Mouse (Mus musculus): ENCODE results near the gene Stil. TPM values are rescaled to one million over a fixed set of nuclear protein-coding genes. Genes with fewer than 3 reads are reported as not detected.

Gene Stil
- polyA plus RNA-seq (2015; fragmentation: Illumina TruSeq; extraction: RNeasy Lipid Tissue Mini Kit (QIAGEN cat#74804); ENCODE audit: low read depth, low replicate concordance): 0.34 TPM

DNA sequence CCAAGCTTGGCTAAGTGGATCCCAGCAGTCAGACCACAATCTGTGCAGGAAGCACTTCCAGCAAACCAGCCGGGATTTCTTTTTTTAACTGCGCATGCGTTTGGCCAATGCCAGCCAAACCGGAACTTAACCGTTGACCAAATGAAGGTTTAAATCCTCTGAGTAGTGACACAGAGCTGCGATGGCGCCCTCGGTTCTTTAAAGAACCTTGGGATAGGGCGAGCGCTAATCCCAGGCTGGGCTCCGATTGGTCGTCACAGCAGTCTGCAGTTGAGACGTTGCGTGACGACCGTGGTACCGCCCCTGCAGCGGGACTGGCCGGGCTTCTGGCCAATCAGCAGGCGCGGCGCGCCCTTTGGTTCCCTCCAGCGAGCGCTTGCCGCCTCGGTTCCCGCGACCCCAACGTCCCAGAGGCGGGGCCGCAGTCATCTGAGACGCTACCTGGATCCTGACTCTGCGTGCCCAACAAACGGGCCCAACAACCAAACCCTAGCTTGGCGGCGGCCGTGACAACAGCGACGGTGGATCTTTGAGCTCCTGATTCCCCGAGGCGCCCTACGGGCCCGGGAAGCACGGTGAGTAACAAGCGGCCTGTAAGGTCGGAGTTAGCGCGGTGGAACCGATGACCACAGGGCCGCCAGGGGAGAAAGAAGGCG is at the start of gene Stil:
Gene Stil, plus strand, starts transcription at position 387 of the 656 bp plus-strand sequence.

DNA sequence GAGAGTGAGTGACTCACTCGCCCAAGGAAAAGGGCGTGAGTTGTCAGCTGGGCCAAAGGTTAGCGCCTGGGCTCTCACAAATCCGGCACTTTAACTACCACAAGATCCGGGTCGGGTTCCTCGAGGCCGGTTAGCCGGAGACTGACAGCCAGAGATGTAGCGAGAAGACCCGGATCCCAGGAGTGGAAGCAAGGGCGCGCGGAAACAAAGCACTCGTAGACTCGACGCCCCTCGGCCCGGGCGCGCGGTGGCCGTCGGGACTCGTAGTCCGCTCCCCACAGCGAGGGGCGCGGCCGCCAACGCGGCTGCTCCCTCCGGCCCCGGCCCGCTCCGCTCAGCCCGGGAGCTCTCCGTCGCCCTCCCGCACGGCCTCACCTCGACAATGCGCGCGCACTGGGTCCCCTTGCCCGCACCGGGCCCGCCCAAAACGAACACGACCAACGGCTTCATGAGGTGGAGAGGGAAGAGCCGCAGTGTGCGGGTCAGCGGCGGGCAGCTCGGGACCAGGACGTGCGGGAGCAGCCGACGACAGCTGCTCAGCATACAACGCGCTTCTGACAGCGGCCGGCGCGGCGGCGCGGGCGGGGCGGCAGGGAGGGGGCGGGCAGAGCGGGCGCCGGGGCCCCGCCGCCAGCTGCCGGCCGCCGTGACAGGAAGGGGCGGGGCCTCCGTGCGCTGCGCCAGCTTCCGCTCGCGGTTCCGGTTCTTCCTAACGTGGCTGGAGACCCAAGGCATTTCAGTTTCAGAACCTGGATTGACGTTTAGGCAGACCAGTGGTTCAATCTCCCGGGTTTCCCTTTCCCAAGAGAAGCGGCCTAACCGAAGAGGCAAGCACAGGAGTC is 13.1 kb upstream of the Stil start, which contains the start of gene Cmpk1:
Gene Cmpk1, minus strand, starts transcription at position 651 of the 842 bp plus-strand sequence.

DNA sequence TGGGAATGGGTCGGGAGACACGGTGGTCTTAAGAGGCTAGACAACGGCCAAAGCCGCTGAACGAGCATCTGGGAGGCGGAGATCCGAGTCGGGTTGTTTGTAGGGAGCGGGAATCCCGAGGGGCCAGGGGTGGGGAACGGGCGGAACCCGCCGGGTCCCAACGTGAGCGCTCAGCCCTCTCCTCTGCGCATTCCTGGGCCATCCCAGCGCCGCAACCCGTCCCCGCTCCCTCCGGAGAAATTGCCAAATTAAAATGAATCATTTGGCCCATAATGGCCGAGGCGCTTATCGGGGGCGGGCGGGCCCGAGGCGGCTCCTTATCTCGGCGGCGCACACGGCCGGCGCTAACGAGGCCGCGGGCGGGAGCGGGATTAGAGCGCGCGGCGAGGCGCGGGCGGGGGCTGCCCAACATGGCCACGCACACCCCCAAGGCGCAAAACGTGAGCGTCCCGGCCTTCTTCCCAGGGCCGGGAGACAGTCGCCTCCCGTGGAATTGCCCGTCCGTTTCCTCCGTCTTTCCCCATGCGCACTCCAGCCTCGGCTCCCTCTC is 56.5 kb downstream of the Stil start, which contains the start of gene Tal1:
Gene Tal1, plus strand, starts transcription at position 56 of the 550 bp plus-strand sequence.

DNA sequence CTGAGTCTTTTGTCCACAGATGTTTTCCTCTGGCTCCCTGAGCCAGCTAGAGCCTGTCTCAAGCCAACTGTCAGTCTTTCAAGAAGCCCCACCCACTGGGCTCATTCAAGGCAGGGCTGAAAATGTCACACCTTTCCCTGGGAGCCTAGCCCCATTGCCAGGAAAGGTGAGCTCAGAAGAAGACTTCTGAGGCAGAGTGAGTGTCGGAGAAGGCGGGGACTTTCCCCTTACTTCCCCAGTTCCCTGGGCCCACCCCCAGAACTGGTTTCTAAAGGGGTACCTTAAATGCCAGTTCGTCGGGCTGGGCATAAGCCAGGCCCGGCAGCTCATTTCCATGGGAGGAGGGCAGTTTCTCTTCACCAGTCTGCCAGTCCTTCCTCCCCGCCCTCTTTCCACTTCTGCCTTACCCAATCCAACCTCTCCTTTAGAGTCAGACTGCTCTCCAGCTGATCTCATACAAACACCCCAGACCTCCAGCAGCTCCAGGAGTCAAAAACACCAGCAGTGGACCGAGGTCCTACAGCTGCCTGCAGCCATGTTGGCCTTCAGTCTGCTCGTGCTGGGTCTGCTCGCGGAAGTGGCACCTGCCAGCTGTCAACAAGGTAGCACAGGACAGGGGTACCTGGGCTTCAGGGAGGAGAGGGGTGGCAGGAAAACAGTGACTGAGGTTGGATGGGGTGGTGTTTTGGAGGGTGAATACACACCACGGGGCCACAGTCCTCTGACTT is 88.8 kb downstream of the Stil start, which contains the start of gene Pdzk1ip1:
Gene Pdzk1ip1, plus strand, starts transcription at position 98 of the 728 bp plus-strand sequence.

Other genes starting within 250 kb of the Stil start
- gene Gm12830, start 178.4 kb upstream of the Stil start, polyA plus RNA-seq (2015; fragmentation: Illumina TruSeq; extraction: RNeasy Lipid Tissue Mini Kit (QIAGEN cat#74804); ENCODE audit: low read depth, low replicate concordance): not detected
- gene Foxd2, start 91.3 kb upstream of the Stil start, polyA plus RNA-seq (2015; fragmentation: Illumina TruSeq; extraction: RNeasy Lipid Tissue Mini Kit (QIAGEN cat#74804); ENCODE audit: low read depth, low replicate concordance): 0.22 TPM
- not detected for gene Foxe3, start 74.1 kb upstream of the Stil start, polyA plus RNA-seq (2015; fragmentation: Illumina TruSeq; extraction: RNeasy Lipid Tissue Mini Kit (QIAGEN cat#74804); ENCODE audit: low read depth, low replicate concordance)
- 112 TPM for gene Cmpk1, start 12.9 kb upstream of the Stil start, polyA plus RNA-seq (2015; fragmentation: Illumina TruSeq; extraction: RNeasy Lipid Tissue Mini Kit (QIAGEN cat#74804); ENCODE audit: low read depth, low replicate concordance)
- gene Tal1, start 56.3 kb downstream of the Stil start, polyA plus RNA-seq (2015; fragmentation: Illumina TruSeq; extraction: RNeasy Lipid Tissue Mini Kit (QIAGEN cat#74804); ENCODE audit: low read depth, low replicate concordance): 3.0 TPM
- 0.83 TPM for gene Pdzk1ip1, start 88.5 kb downstream of the Stil start, polyA plus RNA-seq (2015; fragmentation: Illumina TruSeq; extraction: RNeasy Lipid Tissue Mini Kit (QIAGEN cat#74804); ENCODE audit: low read depth, low replicate concordance)
- 10.1 TPM for gene Cyp4x1, start 134.1 kb downstream of the Stil start, polyA plus RNA-seq (2015; fragmentation: Illumina TruSeq; extraction: RNeasy Lipid Tissue Mini Kit (QIAGEN cat#74804); ENCODE audit: low read depth, low replicate concordance)
- not detected for gene Cyp4a29, start 241.9 kb downstream of the Stil start, polyA plus RNA-seq (2015; fragmentation: Illumina TruSeq; extraction: RNeasy Lipid Tissue Mini Kit (QIAGEN cat#74804); ENCODE audit: low read depth, low replicate concordance)